Mouse (Mus musculus) adrenal gland, adult 2 months (tissue): ENCODE measurements around the gene Acsm5. TPM values are rescaled to one million over a fixed set of nuclear protein-coding genes. Genes with fewer than 3 reads are reported as not detected.

ENCODE experiments used
- DNase-seq: peaks from one replicate; pipeline ENCODE4 v3.0.0; 2021
- long read RNA-seq: library from polyadenylated mRNA; stranded (forward); transcript quantifications from one replicate; pipeline ENCODE4 v2.0.0, GENCODE M21; 2021
- polyA plus RNA-seq: library from polyadenylated mRNA; depleted of rRNA; stranded (reverse); fragments of >200 nt; gene quantifications from 2 replicates; pipeline ENCODE4 v1.2.3, GENCODE M21; 2012; rRNA removed
- total RNA-seq, 2 experiments: library from RNA; stranded (reverse); gene quantifications; 2 replicates each; pipeline ENCODE4 v1.2.3; 2021

Gene Acsm5
- total RNA-seq (1 to 10 TPM; 2.9 to 4.4 TPM), polyA plus RNA-seq (0.82 and 1.2 TPM in 2 replicates)
- long read RNA-seq, partial matches to known transcripts: 0 of 3 reads
- long read RNA-seq, other reads (novel, unspliced or antisense): 0 of 3 reads

- no peak for DNase-seq
These were observed at the start of gene Acsm5 for GRCm38 (mm10) chr7:119519163-119519562. Gene Acsm5, plus strand, starts transcription at chr7:119519463.

GRCm38 (mm10) chr7:119476500-119477389 lies 42.5 kb upstream of the Acsm5 start:
- no peak for DNase-seq

- no peak for DNase-seq
These were observed 40.0 kb upstream of the Acsm5 start, which contains the start of gene Umod for GRCm38 (mm10) chr7:119479256-119479655. Gene Umod, minus strand, starts transcription at chr7:119479282.

GRCm38 (mm10) chr7:119484154-119484553 lies 35.1 kb upstream of the Acsm5 start:
- no peak for DNase-seq

- no peak for DNase-seq
These were observed 32.6 kb upstream of the Acsm5 start for GRCm38 (mm10) chr7:119486683-119487082.

- peak; percentile 51 for DNase-seq
These were observed 29.1 kb upstream of the Acsm5 start for GRCm38 (mm10) chr7:119490041-119490780.

- DNase-seq: no peak
These were observed 8.1 kb upstream of the Acsm5 start for GRCm38 (mm10) chr7:119511143-119511542.

GRCm38 (mm10) chr7:119513056-119513455 lies 6.2 kb upstream of the Acsm5 start:
- peak; percentile 41 for DNase-seq

GRCm38 (mm10) chr7:119515492-119516271 lies 3.6 kb upstream of the Acsm5 start:
- DNase-seq: peak; percentile 29

- DNase-seq: no peak
These were observed 3.0 kb upstream of the Acsm5 start for GRCm38 (mm10) chr7:119516272-119516558.

GRCm38 (mm10) chr7:119519654-119520053 lies 391 bp downstream of the Acsm5 start:
- peak; percentile 88 for DNase-seq

GRCm38 (mm10) chr7:119521816-119522215 lies 2.6 kb downstream of the Acsm5 start:
- DNase-seq: peak; percentile 35

GRCm38 (mm10) chr7:119522385-119522784 lies 3.1 kb downstream of the Acsm5 start:
- DNase-seq: peak; percentile 78

GRCm38 (mm10) chr7:119523389-119523788 lies 4.1 kb downstream of the Acsm5 start, which contains the start of gene Pdilt:
Gene Pdilt, minus strand, starts transcription at chr7:119523489.
- no peak for DNase-seq

- DNase-seq: peak; percentile 78
These were observed 6.6 kb downstream of the Acsm5 start for GRCm38 (mm10) chr7:119525881-119526281.

- no peak for DNase-seq
These were observed 7.2 kb downstream of the Acsm5 start for GRCm38 (mm10) chr7:119526486-119526885.

GRCm38 (mm10) chr7:119527135-119527534 lies 7.9 kb downstream of the Acsm5 start:
- no peak for DNase-seq

GRCm38 (mm10) chr7:119527548-119527947 lies 8.3 kb downstream of the Acsm5 start:
- DNase-seq: no peak

- DNase-seq: no peak
These were observed 9.4 kb downstream of the Acsm5 start for GRCm38 (mm10) chr7:119528617-119529016.

GRCm38 (mm10) chr7:119532924-119533323 lies 13.7 kb downstream of the Acsm5 start:
- no peak for DNase-seq

- no peak for DNase-seq
These were observed 15.1 kb downstream of the Acsm5 start for GRCm38 (mm10) chr7:119534389-119534788.

GRCm38 (mm10) chr7:119542445-119542844 lies 23.2 kb downstream of the Acsm5 start:
- DNase-seq: no peak
